Comparison of ENCODE assay signal across 11 mouse cellular contexts in the genomic region with DNA sequence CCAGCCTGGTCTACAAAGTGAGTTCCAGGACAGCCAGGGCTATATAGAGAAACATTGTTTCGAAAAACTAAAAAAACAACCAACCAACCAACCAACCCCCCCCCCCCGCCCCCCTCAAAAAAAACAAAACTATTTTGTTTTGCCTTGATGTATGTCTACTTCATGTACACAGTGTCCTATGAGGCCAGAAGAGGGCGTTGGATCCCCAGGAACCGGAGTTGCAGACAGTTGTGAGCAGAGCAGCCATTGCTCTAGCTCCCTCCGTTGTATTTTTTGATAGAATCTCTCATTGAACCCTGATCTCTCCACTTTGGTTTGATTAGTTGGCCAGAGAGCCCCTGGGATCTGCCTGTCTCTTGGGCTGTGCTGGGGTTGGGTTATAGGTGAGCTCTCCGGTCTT. TPM values are rescaled to one million over a fixed set of nuclear protein-coding genes. Genes with fewer than 3 reads are reported as not detected.
DNase-seq lines count a peak whose midpoint lies in the region; ATAC-seq and TF ChIP-seq lines count a peak whose summit lies in the region.
"Had no signal": no experiment of that assay in that cellular context is flagged by ENCODE, and none has a peak within 500 bp of the region (broad histone marks: within the 10 kb centered on the region; RNA-seq: fewer than 3 reads in every experiment).

No protein-coding gene starts in this region.

- H3K4me1 ChIP-seq in heart, embryonic 13.5 days = peaks cover 39% of the 10 kb centered on the region
- peaks cover 13% of the 10 kb centered on the region; the same call in 1 of the 2 replicates for H3K4me1 ChIP-seq in lung, adult 2 months (ENCODE audit: control insufficient read depth, insufficient read depth, low read length)
- H3K4me1 ChIP-seq in MEL (ENCODE audit: control insufficient read depth in 1 of 2, insufficient read depth in 2 of 2, low read length in 2 of 2) = peaks cover 5 to 11% of the 10 kb centered on the region in 2 experiments; a peak in 3 of 4 replicates

- ATAC-seq in heart, embryonic 13.5 days (ENCODE audit: extremely low read depth, insufficient number of reproducible peaks, low FRiP score, low TSS enrichment) = no peak
- ATAC-seq in megakaryocyte progenitor cell, adult 5-6 weeks (replicated peaks; ENCODE audit: poor library complexity) = 0 out of 2 replicates have a peak, but pooled peaks have one; percentile 34

- 0 out of 2 replicates have a peak, but pooled peaks have one; percentile 4 for TF ChIP-seq CTCF in lung, adult 2 months (IDR thresholded peaks at IDR 0.05; ENCODE audit: insufficient read depth, low read length)
- TF ChIP-seq CTCF in MEL (IDR thresholded peaks at IDR 0.05 in 2 of 3, conservative IDR thresholded peaks at IDR 0.05 in 1 of 3; ENCODE audit: control insufficient read depth in 1 of 3, insufficient read depth in 1 of 3, low read depth in 2 of 3, low read length in 3 of 3, poor library complexity in 1 of 3, severe bottlenecking in 1 of 3) = peak in 2 of 3 experiments; percentile 19; a peak in 2 of 6 replicates

- H3K4me2 ChIP-seq in heart, embryonic 13.5 days = no peak overlapping the region
- H3K4me2 ChIP-seq: hindbrain, embryonic 14.5 days had no signal

- H3K79me2 ChIP-seq in MEL (ENCODE audit: control insufficient read depth, insufficient read depth, low read length, poor library complexity) = peaks cover 13% of the 10 kb centered on the region

- H3K27ac ChIP-seq in heart, embryonic 13.5 days (replicated peaks) = peak overlapping the region; percentile 91; the same call in 1 of the 2 replicates
- H3K27ac ChIP-seq in MEL (ENCODE audit: control insufficient read depth, low read depth, low read length) = no peak overlapping the region
- H3K27ac ChIP-seq: midbrain, embryonic 10.5 days had no signal

- 82% methylated on average over 6 of the region's 6 CpGs for WGBS in heart, embryonic 13.5 days
- 89% methylated on average over 6 of the region's 6 CpGs for WGBS in lung, adult 2 months

- H3K27me3 ChIP-seq in heart, embryonic 13.5 days (replicated peaks) = no peaks in the 10 kb centered on the region
- no peaks in the 10 kb centered on the region for H3K27me3 ChIP-seq in MEL (ENCODE audit: control insufficient read depth in 1 of 2, insufficient read depth in 2 of 2, low read length in 2 of 2)

- no peak for TF ChIP-seq EP300 in MEL (IDR thresholded peaks at IDR 0.05; ENCODE audit: low read depth in 1 of 2, low read length in 2 of 2)

- H3K9ac ChIP-seq in heart, embryonic 13.5 days = no peak overlapping the region
- no peak overlapping the region for H3K9ac ChIP-seq in MEL (ENCODE audit: control insufficient read depth, low read depth, low read length, poor library complexity, severe bottlenecking)
- H3K9ac ChIP-seq: hindbrain, embryonic 14.5 days had no signal

- DNase-seq in heart, adult 9 months (ENCODE audit: low spot score in 2 of 2) = no peak
- no peak for DNase-seq in lung, adult 2 months
- DNase-seq in lung, postnatal 10 days = no peak
- no peak for DNase-seq in MEL (ENCODE audit: low read depth, low spot score)
- DNase-seq in thymus, adult 18-20 months = no peak
- DNase-seq: embryo, embryonic 11 days; heart, adult 18-20 months had no signal

- TF ChIP-seq RAD21 in MEL (IDR thresholded peaks at IDR 0.05; ENCODE audit: low read depth, low read length) = no peak; the same call in none of the 2 replicates

- no peaks in the 10 kb centered on the region for H3K9me3 ChIP-seq in heart, embryonic 13.5 days
- H3K9me3 ChIP-seq in MEL (replicated peaks; ENCODE audit: insufficient read depth, low read length) = no peaks in the 10 kb centered on the region
- H3K9me3 ChIP-seq: midbrain, embryonic 10.5 days had no signal

- H3K36me3 ChIP-seq in heart, embryonic 13.5 days = peaks cover 42% of the 10 kb centered on the region
- H3K36me3 ChIP-seq in MEL (ENCODE audit: control insufficient read depth in 1 of 2, insufficient read depth in 2 of 2, low read length in 2 of 2) = peaks cover 5 to 13% of the 10 kb centered on the region in 2 experiments

- no peak overlapping the region for H3K4me3 ChIP-seq in heart, embryonic 13.5 days
- no peak overlapping the region for H3K4me3 ChIP-seq in lung, adult 2 months (replicated peaks; ENCODE audit: extremely low read depth, low read depth, low read length)
- no peak overlapping the region for H3K4me3 ChIP-seq in MEL (ENCODE audit: control insufficient read depth in 1 of 2, insufficient read depth in 1 of 2, low read depth in 2 of 2, low read length in 2 of 2)
- H3K4me3 ChIP-seq: midbrain, embryonic 10.5 days had no signal

- no peak for TF ChIP-seq POLR2A in lung, adult 2 months (IDR thresholded peaks at IDR 0.05; ENCODE audit: borderline replicate concordance, extremely low read depth, low read depth, low read length)
- TF ChIP-seq POLR2A in MEL (IDR thresholded peaks at IDR 0.05; ENCODE audit: control insufficient read depth in 1 of 2, insufficient read depth in 1 of 2, low read depth in 1 of 2, low read length in 2 of 2, poor library complexity in 1 of 2) = no peak

TF ChIP-seq in MEL, 35 proteins besides CTCF, POLR2A, EP300 and RAD21:
- TF ChIP-seq UBTF (IDR thresholded peaks at IDR 0.05; ENCODE audit: borderline replicate concordance, insufficient read depth, low read depth, low read length) = no peak
- TF ChIP-seq USF2 (IDR thresholded peaks at IDR 0.05; ENCODE audit: borderline replicate concordance in 1 of 2, insufficient read depth in 1 of 2, low read depth in 1 of 2, low read length in 2 of 2) = no peak
- no peak for TF ChIP-seq USF1 (IDR thresholded peaks at IDR 0.05; ENCODE audit: low read depth, low read length)
- no peak for TF ChIP-seq NRF1 (IDR thresholded peaks at IDR 0.05; ENCODE audit: insufficient read depth, low read depth, low read length, poor library complexity, severe bottlenecking)
- TF ChIP-seq ELF1 (IDR thresholded peaks at IDR 0.05; ENCODE audit: low read depth, low read length) = no peak
- TF ChIP-seq SIN3A (IDR thresholded peaks at IDR 0.05; ENCODE audit: low read length) = no peak
- TF ChIP-seq GATA1 (IDR thresholded peaks at IDR 0.05; ENCODE audit: low read depth, low read length) = no peak
- TF ChIP-seq ZMIZ1 (IDR thresholded peaks at IDR 0.05; ENCODE audit: low read depth, low read length) = no peak
- no peak for TF ChIP-seq TBP (IDR thresholded peaks at IDR 0.05; ENCODE audit: low read depth, low read length)
- no peak for TF ChIP-seq POLR2AphosphoS2 (IDR thresholded peaks at IDR 0.05; ENCODE audit: low read length)
- TF ChIP-seq MAFK (IDR thresholded peaks at IDR 0.05; ENCODE audit: borderline replicate concordance, low read depth, low read length) = no peak
- TF ChIP-seq MYC (IDR thresholded peaks at IDR 0.05; ENCODE audit: low read depth, low read length) = no peak
- TF ChIP-seq CHD2 (IDR thresholded peaks at IDR 0.05; ENCODE audit: low read length) = no peak
- TF ChIP-seq KAT2A (conservative IDR thresholded peaks at IDR 0.05; ENCODE audit: low read depth, low read length) = no peak

RNA-seq across cellular contexts. Expression of a gene that starts 7.7 kb away (rescaled TPM):
- 46.9 and 48.6 TPM in 2 replicates for polyA plus RNA-seq in heart, embryonic 13.5 days (2015; fragmentation: Nextera tagmentation; extraction: Ambion mirVana)
- 15.8 and 19.9 TPM in 2 replicates for polyA plus RNA-seq in lung, adult 2 months (2012; rRNA removed)
- total RNA-seq in MEL (2012; rRNA removed) = 11.7 and 13.2 TPM in 2 replicates
- polyA plus RNA-seq in MEL (2012; ENCODE audit: insufficient read depth in 1 of 2, insufficient read length in 2 of 2, low read depth in 1 of 2, low replicate concordance in 2 of 2, missing spikeins in 1 of 2) = 10 to 100 TPM in 1 of 2 experiments, not detected in 1; 16.9 TPM
- total RNA-seq in megakaryocyte progenitor cell, adult 5-6 weeks (2015) = 42.8 and 46.8 TPM in 2 replicates
- total RNA-seq in megakaryocyte progenitor cell, adult 5-6 weeks (2017) = 53.8 and 61.2 TPM in 2 replicates

RNA-seq across cellular contexts. Expression of a gene that starts 23.9 kb away (rescaled TPM):
- polyA plus RNA-seq in heart, embryonic 13.5 days (2015; fragmentation: Nextera tagmentation; extraction: Ambion mirVana) = 360 and 386 TPM in 2 replicates
- polyA plus RNA-seq in lung, adult 2 months (2012; rRNA removed) = 65.2 and 81.0 TPM in 2 replicates
- 212 and 228 TPM in 2 replicates for total RNA-seq in MEL (2012; rRNA removed)
- polyA plus RNA-seq in MEL (2012; ENCODE audit: insufficient read depth in 1 of 2, insufficient read length in 2 of 2, low read depth in 1 of 2, low replicate concordance in 2 of 2, missing spikeins in 1 of 2) = 1,000 to 10,000 TPM in 1 of 2 experiments, 100 to 1,000 TPM in 1; 248 to 1,530 TPM
- total RNA-seq in megakaryocyte progenitor cell, adult 5-6 weeks (2015) = 515 and 549 TPM in 2 replicates
- total RNA-seq in megakaryocyte progenitor cell, adult 5-6 weeks (2017) = 502 and 605 TPM in 2 replicates

RNA-seq across cellular contexts. Expression of a gene that starts 59.9 kb away (rescaled TPM):
- 58.1 and 61.1 TPM in 2 replicates for polyA plus RNA-seq in heart, embryonic 13.5 days (2015; fragmentation: Nextera tagmentation; extraction: Ambion mirVana)
- 40.6 and 42.8 TPM in 2 replicates for polyA plus RNA-seq in lung, adult 2 months (2012; rRNA removed)
- total RNA-seq in MEL (2012; rRNA removed) = 79.6 and 83.9 TPM in 2 replicates
- polyA plus RNA-seq in MEL (2012; ENCODE audit: insufficient read depth in 1 of 2, insufficient read length in 2 of 2, low read depth in 1 of 2, low replicate concordance in 2 of 2, missing spikeins in 1 of 2) = 10 to 100 TPM in 1 of 2 experiments, not detected in 1; 64.5 TPM
- total RNA-seq in megakaryocyte progenitor cell, adult 5-6 weeks (2015) = 54.3 and 71.4 TPM in 2 replicates
- 32.4 and 35.0 TPM in 2 replicates for total RNA-seq in megakaryocyte progenitor cell, adult 5-6 weeks (2017)
